ENCODE assay signal across 8 mouse cellular contexts in genomic region chr14:105902807-105903206, GRCm38 (mm10). TPM values are rescaled to one million over a fixed set of nuclear protein-coding genes. Genes with fewer than 3 reads are reported as not detected.
DNase-seq lines count a peak whose midpoint lies in the region; TF ChIP-seq lines count a peak whose summit lies in the region.

No protein-coding gene starts in this region.

- H3K9me3 ChIP-seq in forebrain, embryonic 10.5 days = peaks cover 3% of the 10 kb centered on the region

- no peaks in the 10 kb centered on the region for H3K27me3 ChIP-seq in small intestine, adult 2 months (ENCODE audit: control insufficient read depth, insufficient read depth, low read length)
- H3K27me3 ChIP-seq in forebrain, embryonic 10.5 days (ENCODE audit: poor library complexity, severe bottlenecking) = peaks cover 20% of the 10 kb centered on the region

- peak; percentile 83; the same call in 1 of the 2 replicates for TF ChIP-seq CTCF in small intestine, adult 2 months (IDR thresholded peaks at IDR 0.05; ENCODE audit: extremely low read depth, insufficient read length, insufficient replicate concordance, low read depth, low read length)

- H3K27ac ChIP-seq in small intestine, adult 2 months (ENCODE audit: insufficient read depth, low read depth, low read length) = no peak overlapping the region
- no peak overlapping the region for H3K27ac ChIP-seq in forebrain, embryonic 10.5 days

- peak; percentile 32 to 60 for DNase-seq in heart, postnatal 36 days
- no peak for DNase-seq in heart, adult 8-10 months (ENCODE audit: low spot score)
- DNase-seq in A20 (ENCODE audit: low read depth, low spot score) (peak; percentile 77), MN1 (ENCODE audit: low spot score) (peak; percentile 15)
- peak; percentile 56 for DNase-seq in kidney, adult 9 months
- DNase-seq in layer of hippocampus, adult 18-20 months (ENCODE audit: low spot score in 2 of 2) = no peak
- DNase-seq in forebrain, embryonic 10.5 days (ENCODE audit: extremely low spot score, low spot score) = no peak

- no peaks in the 10 kb centered on the region for H3K36me3 ChIP-seq in small intestine, adult 2 months (ENCODE audit: control insufficient read depth, insufficient read depth, low read length)
- no peaks in the 10 kb centered on the region for H3K36me3 ChIP-seq in forebrain, embryonic 10.5 days (replicated peaks)

- TF ChIP-seq POLR2A in small intestine, adult 2 months (IDR thresholded peaks at IDR 0.05; ENCODE audit: low read depth, low read length) = no peak

- H3K4me1 ChIP-seq in small intestine, adult 2 months (ENCODE audit: control insufficient read depth, insufficient read depth, insufficient read length, low read length) = peaks cover 2% of the 10 kb centered on the region; the same call in 1 of the 2 replicates
- H3K4me1 ChIP-seq in forebrain, embryonic 10.5 days = peaks cover 16% of the 10 kb centered on the region

- intact Hi-C loops in heart, postnatal 36 days (cut with DNase I) = no loop called here

- 89% methylated on average over 7 of the region's 7 CpGs for WGBS in small intestine, adult 2 months
- WGBS in forebrain, embryonic 10.5 days = 80% methylated on average over 7 of the region's 7 CpGs

- H3K4me3 ChIP-seq in small intestine, adult 2 months (ENCODE audit: low read depth, low read length) = no peak overlapping the region
- no peak overlapping the region for H3K4me3 ChIP-seq in forebrain, embryonic 10.5 days

RNA-seq across cellular contexts. Expression of gene Spry2, which starts 6.2 kb away (rescaled TPM):
- total RNA-seq in heart, postnatal 36 days (2021) = 10 to 100 TPM; 27.5 to 30.4 TPM
- total RNA-seq in heart, adult 8-10 months (2022) = 10 to 100 TPM; 22.3 to 23.3 (median 22.4) TPM
- polyA plus RNA-seq in small intestine, adult 2 months (2012; rRNA removed) = 5.6 and 11.6 TPM in 2 replicates
- total RNA-seq in layer of hippocampus, adult 18-20 months (2021) = 10 to 100 TPM; 68.3 to 71.6 TPM
- 24.7 and 27.6 TPM in 2 replicates for polyA plus RNA-seq in forebrain, embryonic 10.5 days (2016; fragmentation: Nextera tagmentation; extraction: Ambion mirVana)

Comparison
In these comparisons a context has a peak if more than half of its experiments do, and no peak if none do; other contexts are left out.
1. DNase-seq: peak in heart, postnatal 36 days (2 of 2), A20 (single experiment), MN1 (single experiment) and kidney, adult 9 months (single experiment); none in heart, adult 8-10 months (single experiment), layer of hippocampus, adult 18-20 months (0 of 2) and forebrain, embryonic 10.5 days (single experiment).